Mouse (Mus musculus) naive thymus-derived CD4-positive, alpha-beta T cell, adult 2 months (primary cell): ENCODE results near the gene Arhgap10.

Experiments used
- DNase-seq: peaks from one replicate; pipeline ENCODE4 v3.0.0-alpha.2; 2011; ENCODE audit warnings: low read depth

The Arhgap10 gene

DNA sequence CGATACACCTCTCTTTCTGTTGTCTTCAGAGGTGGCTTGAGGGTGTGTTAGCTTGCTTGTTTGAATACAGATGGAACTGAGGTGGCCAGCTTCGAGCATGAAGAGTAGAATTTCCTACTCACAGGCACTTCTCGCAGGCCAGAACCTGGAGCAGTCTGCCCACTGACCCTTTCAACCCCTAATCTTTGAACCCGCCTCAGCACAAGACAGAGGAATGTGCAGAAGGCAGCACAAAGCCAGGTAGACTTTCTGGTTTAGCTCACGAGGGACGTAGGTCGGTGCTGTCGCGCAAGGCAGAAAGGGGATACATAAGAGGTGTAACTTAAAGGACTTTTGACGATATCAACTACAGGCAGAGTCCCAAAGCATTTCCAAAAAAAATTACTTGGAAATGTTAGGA lies 908 bp downstream of the Arhgap10 start:
- peak; percentile 48 for DNase-seq

DNA sequence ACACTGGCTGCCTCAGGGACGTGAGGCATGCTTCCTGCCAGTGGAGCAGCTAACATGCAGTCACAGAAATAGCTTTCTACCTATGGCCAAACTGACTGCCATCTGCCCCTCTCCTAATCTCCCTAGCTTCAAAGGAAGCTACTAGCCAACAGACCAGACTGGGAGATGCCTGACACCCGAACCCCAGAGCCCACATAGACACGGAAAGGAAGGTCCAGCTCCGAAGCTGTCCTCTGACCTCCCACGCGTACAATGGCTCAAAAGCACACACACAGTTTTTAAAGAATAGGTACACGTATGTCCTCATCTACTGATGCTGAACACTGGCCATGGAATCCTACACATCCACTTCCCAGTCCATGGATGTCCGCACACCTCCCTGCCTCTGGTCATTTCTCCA lies 2.0 kb downstream of the Arhgap10 start:
- no peak for DNase-seq

DNA sequence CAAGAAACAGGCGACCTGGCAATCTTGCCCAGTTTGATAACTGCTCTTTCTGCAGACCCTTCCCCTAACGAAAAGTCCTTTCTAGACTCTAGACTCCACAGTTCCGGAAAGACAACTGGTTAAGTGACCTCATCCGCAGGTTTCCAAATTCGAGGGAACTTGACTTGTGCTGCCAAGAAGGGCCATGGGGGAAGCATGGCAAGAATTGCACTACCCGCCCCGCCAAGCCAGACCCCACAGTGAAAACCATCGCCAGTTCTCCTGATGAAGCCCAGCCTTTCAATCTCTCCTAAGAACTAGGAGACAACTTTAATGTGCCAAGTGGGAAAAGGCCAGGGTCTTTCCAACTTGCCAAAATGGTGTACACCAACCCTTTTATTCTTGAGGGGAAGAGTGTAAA lies 2.6 kb downstream of the Arhgap10 start:
- no peak for DNase-seq

DNA sequence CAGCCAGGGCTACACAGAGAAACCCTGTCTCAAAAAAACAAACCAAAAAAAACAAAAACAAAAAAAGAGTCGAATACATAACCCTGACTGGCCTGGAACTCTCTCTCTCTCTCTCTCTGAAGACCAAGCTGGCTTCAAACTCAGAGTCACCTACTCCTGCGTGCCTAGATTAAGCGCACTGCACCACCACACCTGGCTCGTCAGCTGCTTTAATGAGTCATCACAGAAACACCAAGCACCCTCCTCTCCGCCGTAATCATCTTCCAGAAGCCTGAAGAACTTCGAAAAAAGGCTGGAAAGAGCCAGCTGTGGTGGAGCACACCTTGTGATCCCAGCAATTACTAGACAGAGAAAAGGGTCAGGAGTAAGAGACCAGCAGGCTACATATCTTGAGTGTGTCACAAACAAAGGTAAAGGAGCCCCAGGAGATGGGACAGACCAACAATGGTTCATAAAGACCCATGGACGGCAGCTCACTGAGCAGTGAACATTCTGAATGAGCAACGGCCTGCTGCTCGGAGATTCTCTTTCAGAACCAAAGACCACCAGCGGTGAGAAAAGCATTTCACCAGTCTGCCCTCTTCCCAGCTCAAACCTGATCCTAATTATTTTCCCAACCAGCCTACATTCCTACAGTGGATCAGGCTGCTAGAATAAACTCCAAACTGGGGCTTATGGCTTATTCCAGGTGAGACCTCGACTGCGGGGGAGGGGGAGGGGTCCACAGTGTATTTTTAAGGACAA lies 5.8 kb downstream of the Arhgap10 start:
- no peak for DNase-seq

DNA sequence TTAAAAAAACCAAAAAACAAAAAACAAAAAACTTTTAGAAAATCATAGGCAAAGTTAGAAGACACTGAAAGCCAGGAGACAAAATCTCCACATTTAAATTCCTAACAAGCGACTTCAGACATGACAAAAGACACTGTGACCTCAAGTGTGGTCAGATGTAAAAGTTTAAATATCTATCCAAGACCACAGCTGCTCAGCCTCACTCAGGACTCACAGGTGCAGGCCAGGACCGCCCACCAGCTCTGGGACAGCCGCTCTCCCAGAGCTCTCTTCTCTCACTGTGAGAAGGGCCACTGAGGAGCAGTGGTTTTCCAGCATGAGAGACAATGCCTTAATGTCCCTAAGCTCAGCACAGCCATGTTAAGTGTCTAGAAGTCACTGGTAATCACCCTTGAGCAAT lies 7.3 kb downstream of the Arhgap10 start:
- DNase-seq, result no peak

DNA sequence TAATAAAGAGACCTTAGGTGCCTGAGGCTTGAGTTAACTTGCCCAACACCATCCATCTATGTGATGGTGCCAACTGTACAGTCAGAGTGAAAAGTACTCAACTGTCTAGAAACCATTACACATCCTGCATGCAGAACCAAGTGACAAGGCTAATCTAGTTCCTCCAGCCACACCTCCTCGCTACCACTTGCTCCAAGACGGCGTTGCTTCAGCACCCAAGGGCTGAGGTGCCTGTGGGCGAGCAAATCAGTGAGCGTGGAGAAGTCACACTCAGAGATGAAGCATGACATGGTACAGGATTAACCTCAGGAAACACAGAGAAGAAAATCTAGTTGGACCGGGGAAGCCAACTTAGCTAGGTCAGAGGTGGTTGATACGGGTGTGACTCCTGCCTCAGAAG lies 8.7 kb downstream of the Arhgap10 start:
- DNase-seq, result no peak

DNA sequence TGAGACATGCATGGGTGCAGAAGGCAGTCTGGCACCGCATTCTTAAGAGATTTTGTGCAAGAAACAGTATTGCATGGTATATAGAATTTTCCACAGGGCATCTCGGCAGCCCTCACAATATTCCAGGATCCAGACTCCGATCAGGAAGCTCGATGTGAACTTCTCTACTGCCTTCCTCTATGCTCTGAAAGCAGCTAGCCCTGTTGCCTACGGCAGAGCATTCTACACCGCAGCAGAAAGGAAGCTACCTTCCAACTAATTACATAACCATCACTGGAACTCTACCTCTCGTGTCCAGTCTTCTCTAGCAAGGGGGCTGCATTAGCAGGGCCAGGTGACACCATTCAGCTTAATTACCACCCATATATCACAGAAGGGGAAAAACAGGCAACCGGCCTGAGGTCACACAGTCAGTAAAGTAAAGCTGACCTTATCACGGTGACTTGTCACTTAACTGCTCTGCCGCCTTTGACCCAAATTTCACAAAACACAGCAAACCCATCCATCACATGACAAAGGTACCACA lies 10.2 kb downstream of the Arhgap10 start:
- DNase-seq, result no peak

DNA sequence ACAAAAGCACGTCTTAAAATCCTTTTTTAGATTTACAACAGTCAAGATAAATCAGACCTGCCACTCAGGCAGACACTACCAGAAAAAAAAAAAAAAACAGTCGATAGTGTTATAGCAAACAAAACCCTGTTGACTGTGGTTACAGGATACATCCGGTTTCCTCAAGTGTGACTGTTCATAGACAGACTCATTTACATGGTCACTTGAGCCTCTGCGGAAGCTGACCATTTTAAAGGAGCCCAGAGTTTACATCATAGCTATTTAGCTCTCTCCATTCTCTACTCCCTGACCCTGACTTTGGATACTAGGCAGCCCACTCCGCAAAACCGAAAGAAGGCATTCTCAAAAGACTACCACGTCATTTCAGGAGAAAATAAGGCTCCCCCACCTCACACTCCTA lies 11.2 kb downstream of the Arhgap10 start:
- no peak for DNase-seq

DNA sequence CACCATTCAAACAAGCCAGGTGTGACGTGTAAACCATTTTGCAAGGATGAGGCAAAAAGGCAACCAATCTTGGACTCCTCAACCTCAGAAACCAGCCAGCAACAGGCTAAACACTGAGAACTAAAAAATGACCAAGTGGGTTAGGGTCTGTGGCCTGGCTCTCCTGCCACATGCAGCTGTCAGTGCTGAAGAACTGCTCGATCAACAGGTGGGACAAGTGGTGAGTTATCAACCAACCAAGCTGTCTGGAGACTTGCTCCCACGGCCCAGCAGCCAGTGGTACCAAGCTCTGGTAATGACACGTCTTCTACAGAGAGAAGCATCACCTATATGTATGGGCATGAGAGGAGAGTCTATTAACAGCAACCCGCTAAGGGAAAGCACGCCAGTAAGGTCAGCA lies 15.2 kb downstream of the Arhgap10 start:
- DNase-seq, result no peak

DNA sequence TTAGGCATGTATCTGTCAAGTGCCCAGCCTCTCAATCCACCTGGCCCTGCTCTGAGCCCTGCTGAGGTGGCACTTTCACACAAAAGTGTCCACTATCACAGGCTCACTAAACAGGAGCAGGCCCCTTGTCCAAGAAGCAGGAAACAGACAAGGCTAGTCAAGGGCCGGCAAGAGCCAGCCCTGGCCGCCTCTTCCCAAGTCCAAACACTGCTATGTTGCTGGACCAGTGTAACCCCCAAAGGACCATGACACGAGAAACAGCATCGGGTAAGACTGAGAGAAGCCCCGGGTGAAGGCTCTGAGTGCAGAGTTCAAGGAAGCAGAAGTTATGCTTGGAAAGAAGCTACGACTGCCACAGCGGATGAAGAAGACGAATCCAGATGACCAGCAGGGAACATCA lies 16.6 kb downstream of the Arhgap10 start:
- no peak for DNase-seq

DNA sequence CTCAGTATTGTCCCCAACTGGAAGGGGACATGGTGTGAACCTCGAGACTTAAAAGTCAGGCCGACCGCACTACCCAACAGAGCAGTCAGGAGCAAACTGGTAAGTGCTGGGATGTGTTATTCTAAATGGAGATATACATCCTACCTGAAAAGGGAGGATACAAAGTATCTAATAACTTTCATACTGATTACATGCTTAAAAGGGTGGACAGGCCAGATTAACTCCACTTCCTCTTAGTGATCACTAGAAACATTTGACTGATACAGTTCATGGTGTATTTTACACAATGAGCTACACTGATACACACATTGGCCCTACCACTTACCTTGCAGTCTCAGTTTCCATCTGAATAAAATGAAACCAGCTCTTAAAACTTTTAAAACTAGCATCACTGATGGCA lies 17.5 kb downstream of the Arhgap10 start:
- DNase-seq, result no peak

DNA sequence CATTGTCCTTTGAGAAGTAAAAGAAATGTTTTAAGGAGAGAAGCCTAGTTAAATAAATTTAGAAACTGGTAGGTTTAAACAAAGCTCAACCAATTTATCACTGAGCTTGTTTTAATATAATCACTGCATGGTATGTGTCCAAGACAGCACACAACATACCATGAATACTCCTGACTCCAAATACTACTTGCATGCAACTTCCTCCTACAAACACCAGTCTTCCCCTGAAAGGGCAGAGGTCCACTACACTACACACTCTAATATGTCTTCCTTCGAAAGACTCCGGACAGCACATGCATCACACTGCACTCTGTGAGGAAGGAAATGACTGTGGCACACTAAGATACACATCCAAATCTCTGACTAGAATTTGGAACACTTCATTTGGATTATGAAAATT lies 20.3 kb downstream of the Arhgap10 start:
- DNase-seq, result no peak

DNA sequence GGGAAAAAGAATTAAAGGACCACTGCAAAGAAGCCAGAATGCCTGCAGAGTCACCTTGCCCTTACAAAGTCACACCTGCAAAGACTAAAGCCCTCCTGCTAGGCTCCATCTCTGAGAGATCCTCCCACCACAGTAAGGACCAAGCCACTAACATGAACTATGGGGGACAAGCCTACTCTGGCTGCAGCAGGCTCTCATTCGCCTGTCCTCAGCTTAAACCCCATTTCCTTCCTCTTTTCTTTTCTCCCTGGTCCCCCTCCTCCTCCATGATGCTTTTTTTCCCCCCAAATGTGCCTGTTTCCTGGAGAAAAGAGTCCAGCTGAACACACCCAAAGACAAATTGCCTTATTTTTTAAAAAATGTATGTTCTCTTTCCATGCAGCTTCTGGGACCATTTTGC lies 21.5 kb downstream of the Arhgap10 start:
- no peak for DNase-seq

DNA sequence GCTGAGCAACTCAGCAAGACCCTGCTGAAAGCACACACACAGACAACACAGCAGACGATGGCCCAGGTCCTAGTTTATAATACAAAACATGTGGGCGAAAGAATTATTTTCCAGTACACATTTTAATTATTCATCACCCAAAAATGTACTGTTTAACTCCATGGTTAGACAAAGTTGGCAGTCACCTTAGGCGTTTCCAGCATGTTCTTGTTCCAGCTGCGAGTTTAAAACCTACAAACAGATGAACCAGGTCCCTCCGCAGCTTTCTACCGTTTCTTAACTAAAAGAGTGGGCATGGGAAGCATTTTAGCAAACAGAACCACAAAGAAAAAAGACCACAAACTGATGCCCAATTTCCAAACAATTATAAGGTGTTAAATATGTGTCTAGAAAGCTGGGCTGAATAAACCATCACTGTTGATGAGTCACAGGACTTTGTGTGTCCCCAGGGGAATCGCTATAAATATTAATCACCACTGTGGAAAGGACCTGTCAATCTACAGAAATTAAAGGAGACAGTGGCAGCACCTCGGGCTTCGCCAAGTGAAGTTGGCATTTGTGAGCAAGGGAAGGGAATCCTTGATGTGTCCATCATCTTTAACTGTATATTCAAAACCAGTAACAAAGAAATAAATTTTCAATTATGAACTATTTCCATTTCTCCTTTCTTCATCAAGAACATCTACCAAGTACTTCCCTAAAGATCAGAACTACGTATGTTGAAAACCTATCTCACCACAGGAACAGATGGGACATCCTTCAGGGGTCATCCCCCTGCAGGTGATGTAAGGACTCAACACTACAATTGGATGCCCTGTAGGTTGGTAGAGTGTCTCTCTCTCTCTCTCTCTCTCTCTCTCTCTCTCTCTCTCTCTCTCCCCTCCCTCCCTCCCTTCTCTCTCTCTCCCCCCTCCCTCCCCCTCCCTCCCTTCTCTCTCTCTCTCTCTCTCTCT lies 23.1 kb downstream of the Arhgap10 start:
- DNase-seq, result no peak

DNA sequence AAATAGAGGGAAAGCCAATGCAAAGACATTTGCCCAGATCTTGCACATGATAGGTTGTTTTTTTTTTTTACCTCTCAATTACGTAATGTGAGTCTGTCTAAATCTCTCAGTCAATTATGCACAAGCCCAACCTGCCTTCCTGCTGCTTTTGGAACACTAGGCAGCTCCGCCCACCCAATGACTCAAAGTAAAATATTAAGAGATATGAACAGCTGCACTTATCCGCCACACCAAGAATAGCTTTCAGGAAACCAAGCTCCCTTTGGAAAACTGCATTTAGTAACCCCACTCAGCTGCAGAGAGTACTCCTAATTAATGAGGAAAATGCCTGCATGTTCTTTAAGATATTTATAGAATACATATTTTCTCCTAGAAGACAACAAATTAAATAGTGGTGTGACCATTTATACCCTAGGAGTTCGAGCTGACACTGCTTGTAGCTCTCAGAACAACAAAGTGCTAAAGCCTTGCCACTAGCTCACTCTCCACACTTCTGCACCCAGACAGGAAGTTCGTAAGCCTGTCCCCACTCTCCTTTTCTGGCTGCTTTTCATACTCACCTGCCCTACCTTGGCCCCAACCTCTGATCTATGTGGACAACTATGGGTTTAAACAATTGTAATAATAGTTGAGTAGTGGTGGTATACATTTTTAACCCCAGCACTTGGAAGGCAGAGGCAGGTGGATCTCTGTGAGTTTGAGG lies 25.2 kb downstream of the Arhgap10 start:
- no peak for DNase-seq

DNA sequence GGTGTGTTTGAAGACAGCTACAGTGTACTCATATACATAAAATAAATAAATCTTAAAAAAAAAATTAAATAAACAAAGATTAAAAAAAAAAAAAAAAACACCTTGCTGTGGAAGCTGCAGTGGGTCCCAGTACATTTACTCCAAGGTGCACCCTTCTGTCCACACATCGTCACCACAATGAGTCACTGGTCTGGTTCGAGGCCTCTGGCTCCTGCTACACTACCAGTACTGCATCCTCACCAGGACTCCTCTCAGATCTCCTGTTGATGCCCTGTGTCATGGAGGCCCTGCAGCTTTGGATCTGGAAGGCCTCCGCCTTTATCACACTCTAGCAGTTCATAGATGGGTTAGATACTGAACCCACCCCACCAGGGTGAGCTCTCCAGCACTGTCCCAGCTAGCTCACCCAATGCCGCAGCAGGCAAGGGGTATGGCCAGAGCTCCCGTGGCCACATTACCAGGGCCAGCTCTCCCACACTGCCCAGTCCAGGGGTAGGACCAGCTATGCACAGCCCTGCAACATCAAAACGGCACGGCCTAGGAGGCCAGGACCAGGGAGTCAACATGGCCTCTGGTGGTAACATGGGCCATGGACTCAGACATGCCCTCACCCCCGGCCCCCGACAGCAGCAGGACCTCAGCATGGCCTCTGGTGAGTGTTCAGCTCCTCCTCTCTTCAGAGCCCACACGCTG lies 26.4 kb downstream of the Arhgap10 start:
- DNase-seq, result no peak

DNA sequence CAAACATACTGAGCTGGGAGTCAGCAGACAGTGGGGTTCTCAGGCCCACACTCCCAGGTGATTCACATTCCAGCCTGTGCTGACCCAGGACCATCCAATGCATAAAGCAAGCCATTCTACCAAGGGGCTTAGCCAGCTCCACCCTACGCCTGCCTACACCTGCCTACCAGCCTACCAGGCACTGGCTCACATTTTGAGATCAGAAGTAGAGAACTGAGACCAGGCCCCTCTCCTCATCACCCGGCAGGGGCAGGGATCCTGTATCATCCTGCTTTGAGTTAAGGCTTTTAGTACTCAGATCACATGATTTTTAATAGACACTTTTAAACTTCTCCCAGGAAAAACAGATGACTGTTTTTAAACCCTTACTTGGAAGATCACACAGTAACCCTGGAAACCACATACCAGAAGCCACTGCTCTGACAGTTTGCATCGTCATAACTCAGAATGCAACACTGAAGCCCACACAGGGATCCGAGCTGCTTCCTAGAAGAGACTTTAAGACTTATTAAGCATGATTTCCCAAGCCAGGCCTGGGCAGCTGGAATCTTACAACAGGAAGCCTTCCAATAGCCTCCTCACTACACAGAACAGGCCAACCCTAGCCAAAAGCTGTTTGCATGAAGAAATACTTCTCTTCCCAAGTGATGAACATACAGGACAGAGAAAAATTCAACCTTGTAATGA lies 27.5 kb downstream of the Arhgap10 start:
- no peak for DNase-seq

DNA sequence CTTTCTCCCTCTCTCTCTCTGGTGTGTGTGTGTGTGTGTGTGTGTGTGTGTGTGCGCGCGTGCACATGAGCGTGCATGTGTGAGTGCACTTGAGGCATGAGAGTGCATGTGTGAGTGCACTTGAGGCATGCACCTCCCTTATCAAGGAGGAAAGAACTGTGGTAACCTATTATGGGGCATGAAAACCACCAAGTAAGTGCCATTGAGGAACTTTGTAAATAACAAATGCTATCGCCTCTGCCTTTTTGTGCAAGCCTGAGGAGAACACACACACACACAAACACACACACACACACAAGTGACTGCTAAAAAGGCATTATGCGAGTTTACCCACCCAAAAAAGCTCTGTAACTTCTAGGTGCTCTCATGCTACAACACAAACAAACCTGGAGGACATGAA lies 28.5 kb downstream of the Arhgap10 start:
- no peak for DNase-seq

DNA sequence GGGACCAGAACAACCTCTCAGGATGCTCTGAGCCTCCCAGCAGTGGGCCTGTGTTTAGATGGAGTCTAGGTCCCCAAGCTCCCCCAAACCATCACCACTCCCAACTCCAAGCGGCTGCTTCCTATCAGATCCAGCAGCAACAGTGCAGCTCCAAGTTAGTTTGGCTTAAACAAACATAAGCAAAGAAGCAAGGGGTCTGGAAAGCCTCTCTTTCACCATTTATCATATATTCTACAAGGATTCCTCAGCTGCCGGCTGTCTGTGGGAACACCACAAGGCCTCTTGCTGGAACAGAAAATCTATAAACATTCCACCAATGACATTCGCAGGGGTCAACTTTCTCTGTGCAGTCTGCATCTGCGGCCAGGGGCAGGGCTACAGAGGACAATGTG lies 29.5 kb downstream of the Arhgap10 start:
- DNase-seq, result no peak

DNA sequence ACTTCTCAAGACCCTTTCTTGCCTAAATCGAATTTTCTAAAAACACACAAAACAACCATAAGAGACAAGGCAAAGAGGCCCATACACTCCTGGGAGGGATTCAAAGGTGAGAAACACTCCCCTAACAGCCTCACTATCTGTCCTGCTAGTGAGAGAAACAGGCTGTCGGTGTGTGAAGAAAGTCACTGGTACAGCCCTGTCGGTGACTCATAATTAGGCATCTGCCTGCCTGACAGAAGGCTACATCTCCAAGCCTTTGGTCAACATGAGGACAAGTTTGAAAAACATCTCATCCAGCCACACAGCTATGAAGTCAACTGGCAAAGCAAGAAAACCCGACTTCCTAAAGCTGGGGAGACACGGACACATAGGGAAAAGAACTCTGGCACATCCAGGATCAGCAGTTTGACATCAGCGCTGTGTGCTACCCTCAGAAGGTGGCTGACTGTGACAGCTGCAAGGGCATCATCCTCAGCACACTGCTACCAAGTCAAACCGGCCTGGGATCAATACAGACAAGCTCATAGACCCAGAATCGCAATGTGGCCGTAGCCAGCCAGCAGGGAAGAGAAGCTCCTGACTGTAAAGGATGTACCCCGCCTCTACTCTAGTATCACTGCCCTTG lies 30.1 kb downstream of the Arhgap10 start:
- no peak for DNase-seq

DNA sequence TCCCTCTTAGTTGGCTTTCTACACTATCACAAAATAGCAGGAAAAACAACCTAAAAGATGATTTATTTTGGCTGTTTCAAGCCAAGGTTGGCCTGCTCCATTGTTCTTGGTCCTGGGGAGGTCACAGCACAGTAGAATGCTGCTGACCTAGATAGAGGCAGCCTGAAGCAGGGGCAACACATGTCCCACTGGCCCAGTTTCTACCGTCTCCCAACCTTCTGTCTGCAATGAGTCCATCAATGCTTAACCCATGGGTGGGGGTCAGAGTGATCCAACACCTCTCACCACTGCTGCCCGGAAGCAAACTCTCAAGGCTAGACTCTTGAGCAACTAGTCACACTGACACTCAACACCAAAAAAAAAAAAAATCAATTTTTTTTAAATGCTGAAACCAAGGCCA lies 31.0 kb downstream of the Arhgap10 start:
- no peak for DNase-seq
